Mouse (Mus musculus) intestine, postnatal 0 days (tissue): ENCODE data around the gene Olfr574. TPM values are rescaled to one million over a fixed set of nuclear protein-coding genes. Genes with fewer than 3 reads are reported as not detected.

Source experiments
- ATAC-seq: fragments of 200-750 bp; cut with Nextera tagmentation; 2 replicates; pipeline ENCODE4 v1.8.0; 2017; ENCODE audit warnings: mild to moderate bottlenecking, moderate TSS enrichment, moderate library complexity
- H3K27ac ChIP-seq: fragments of 300-500 bp; sonication (generic); 2 replicates; pipeline ENCODE4 v1.5.1; 2014; ENCODE audit warnings: mild to moderate bottlenecking, low read depth, low read length, moderate library complexity
- H3K27me3 ChIP-seq: fragments of 300-500 bp; sonication (generic); replicated peaks from 2 replicates; pipeline ENCODE4 v1.6.1; 2014; ENCODE audit warnings: low read length, mixed read lengths; ENCODE audit not compliant: control insufficient read depth, insufficient read depth
- H3K36me3 ChIP-seq: fragments of 300-500 bp; sonication (generic); 2 replicates; pipeline ENCODE4 v1.6.1; 2014; ENCODE audit warnings: mild to moderate bottlenecking, moderate library complexity; ENCODE audit not compliant: control insufficient read depth, insufficient read depth
- H3K4me1 ChIP-seq: fragments of 300-500 bp; sonication (generic); replicated peaks from 2 replicates; pipeline ENCODE4 v1.6.1; 2014; ENCODE audit warnings: antibody characterized with exemption, low read length, mixed read lengths; ENCODE audit not compliant: control insufficient read depth, insufficient read depth
- H3K4me2 ChIP-seq: fragments of 300-500 bp; sonication (generic); replicated peaks from 2 replicates; pipeline ENCODE4 v1.6.1; 2014; ENCODE audit warnings: low read depth, mild to moderate bottlenecking, moderate library complexity
- H3K4me3 ChIP-seq: fragments of 300-500 bp; sonication (generic); 2 replicates; pipeline ENCODE4 v1.5.1; 2014; ENCODE audit warnings: low read depth, low read length
- H3K9ac ChIP-seq: fragments of 300-500 bp; sonication (generic); 2 replicates; pipeline ENCODE4 v1.6.1; 2014; ENCODE audit warnings: mild to moderate bottlenecking, low read depth, low read length
- H3K9me3 ChIP-seq: fragments of 300-500 bp; sonication (generic); 2 replicates; pipeline ENCODE4 v1.6.1; 2016; ENCODE audit warnings: mixed run types; ENCODE audit not compliant: control insufficient read depth
- CTCF ChIP-seq: sonication (generic); IDR thresholded peaks from 2 replicates; pipeline ENCODE4 v1.5.1; 2016; ENCODE audit warnings: low read depth, mild to moderate bottlenecking, control low read depth, antibody characterized with exemption, moderate library complexity
- WGBS: fragments of 180-500 bp; shearing (Covaris S2); extraction: QIAGEN DNeasy Blood & Tissue Kit; methylation state at CpG from one replicate; pipeline ENCODE4 v1.1.7; 2014; 5-methylcytosine and 5-hydroxymethylcytosine counted together
- polyA plus RNA-seq: library from polyadenylated mRNA; unstranded; fragments of >200 nt; fragmentation: Nextera tagmentation; extraction: Ambion mirVana; gene quantifications from 2 replicates; pipeline ENCODE4 v1.2.1, GENCODE M21; 2015

Olfr574 gene
- polyA plus RNA-seq, 1 experiment from 2014 or later, result not detected

- no peaks in the 10 kb centered on the region for H3K27me3 ChIP-seq
- 42% methylated on average over 1 of the region's 1 CpGs for WGBS
- no peak overlapping the region for H3K27ac ChIP-seq
- no peak for ATAC-seq
- H3K4me1 ChIP-seq, result no peaks in the 10 kb centered on the region
- no peak overlapping the region for H3K4me2 ChIP-seq
- no peak overlapping the region for H3K4me3 ChIP-seq
- no peak overlapping the region for H3K9ac ChIP-seq
- no peaks in the 10 kb centered on the region for H3K9me3 ChIP-seq
- TF ChIP-seq CTCF, result no peak
- H3K36me3 ChIP-seq, result no peaks in the 10 kb centered on the region
These were observed 26.1 kb downstream of the Olfr574 start for GRCm38 (mm10) chr7:102974399-102974798.

GRCm38 (mm10) chr7:102975843-102976242 lies 27.6 kb downstream of the Olfr574 start, which contains the start of gene Olfr577:
Gene Olfr577, minus strand, starts transcription at chr7:102975943.
- Histone ChIP-seq H3K4me3 (no peak within 1 kb of the TSS), H3K4me2 (no peak within 1 kb of the TSS), H3K36me3 (no peaks in the 10 kb centered on the region), H3K27ac (no peak within 1 kb of the TSS), H3K4me1 (no peaks in the 10 kb centered on the region), H3K9me3 (no peaks in the 10 kb centered on the region), H3K27me3 (no peaks in the 10 kb centered on the region), H3K9ac (no peak within 1 kb of the TSS)
- ATAC-seq, result no peak
- no peak for TF ChIP-seq CTCF
- 85% methylated on average over 2 of the region's 2 CpGs for WGBS

- Histone ChIP-seq H3K4me2 (no peak within 1 kb of the TSS), H3K4me1 (no peaks in the 10 kb centered on the region), H3K4me3 (no peak within 1 kb of the TSS), H3K9me3 (no peaks in the 10 kb centered on the region), H3K36me3 (no peaks in the 10 kb centered on the region), H3K27me3 (no peaks in the 10 kb centered on the region), H3K9ac (no peak within 1 kb of the TSS), H3K27ac (no peak within 1 kb of the TSS)
- TF ChIP-seq CTCF, result no peak
- no peak for ATAC-seq
- WGBS, result 68% methylated on average over 3 of the region's 3 CpGs
These were observed 41.0 kb downstream of the Olfr574 start, which contains the start of gene Olfr578 for GRCm38 (mm10) chr7:102989224-102989623. Gene Olfr578, minus strand, starts transcription at chr7:102989324.

Other genes with a start within 250 kb of the Olfr574 start
- 0.38 and 0.48 TPM in 2 replicates for gene Olfr558, start 246.3 kb upstream of the Olfr574 start, polyA plus RNA-seq
- not detected in 2 replicates for gene Olfr33, start 229.4 kb upstream of the Olfr574 start, polyA plus RNA-seq
- gene Olfr559, start 221.0 kb upstream of the Olfr574 start, polyA plus RNA-seq, result not detected in 2 replicates
- not detected in 2 replicates for gene Olfr560, start 189.1 kb upstream of the Olfr574 start, polyA plus RNA-seq
- 0.12 and 0.23 TPM in 2 replicates for gene Olfr78, start 189.0 kb upstream of the Olfr574 start, polyA plus RNA-seq
- gene Olfr561, start 177.2 kb upstream of the Olfr574 start, polyA plus RNA-seq, result not detected in 2 replicates
- gene Olfr564, start 145.0 kb upstream of the Olfr574 start, polyA plus RNA-seq, result not detected in 2 replicates
- gene Olfr566, start 89.7 kb upstream of the Olfr574 start, polyA plus RNA-seq, result not detected in 2 replicates
- gene Olfr568, start 71.3 kb upstream of the Olfr574 start, polyA plus RNA-seq, result not detected in 2 replicates
- not detected in 2 replicates for gene Olfr569, start 57.6 kb upstream of the Olfr574 start, polyA plus RNA-seq
- gene Olfr570, start 53.9 kb upstream of the Olfr574 start, polyA plus RNA-seq, result not detected in 2 replicates
- gene Olfr571, start 30.9 kb upstream of the Olfr574 start, polyA plus RNA-seq, result not detected in 2 replicates
- not detected in 2 replicates for gene Olfr572, start 24.1 kb upstream of the Olfr574 start, polyA plus RNA-seq
- gene Olfr573-ps1, start 5.9 kb upstream of the Olfr574 start, polyA plus RNA-seq, result not detected in 2 replicates
- not detected in 2 replicates for gene Olfr575, start 10.3 kb downstream of the Olfr574 start, polyA plus RNA-seq
- not detected in 2 replicates for gene Olfr576, start 14.2 kb downstream of the Olfr574 start, polyA plus RNA-seq
- not detected in 2 replicates for gene Olfr577, start 27.5 kb downstream of the Olfr574 start, polyA plus RNA-seq
- not detected in 2 replicates for gene Olfr578, start 40.9 kb downstream of the Olfr574 start, polyA plus RNA-seq
- gene Olfr582, start 89.6 kb downstream of the Olfr574 start, polyA plus RNA-seq, result not detected in 2 replicates
- gene Olfr583, start 102.8 kb downstream of the Olfr574 start, polyA plus RNA-seq, result not detected in 2 replicates
- not detected in 2 replicates for gene Olfr584, start 133.4 kb downstream of the Olfr574 start, polyA plus RNA-seq
- gene Olfr585, start 149.3 kb downstream of the Olfr574 start, polyA plus RNA-seq, result not detected in 2 replicates
- gene Olfr586, start 177.2 kb downstream of the Olfr574 start, polyA plus RNA-seq, result not detected in 2 replicates
- gene Olfr588-ps1, start 192.4 kb downstream of the Olfr574 start, polyA plus RNA-seq, result not detected in 2 replicates
- not detected in 2 replicates for gene Olfr589, start 207.9 kb downstream of the Olfr574 start, polyA plus RNA-seq
- not detected in 2 replicates for gene Olfr591, start 229.9 kb downstream of the Olfr574 start, polyA plus RNA-seq
- not detected in 2 replicates for gene Olfr592, start 236.3 kb downstream of the Olfr574 start, polyA plus RNA-seq